Mouse (Mus musculus) left cerebral cortex, adult 2 months (tissue): Measurements from ENCODE around the gene Tm4sf19. TPM values are rescaled to one million over a fixed set of nuclear protein-coding genes. Genes with fewer than 3 reads are reported as not detected.

Experiments
- DNase-seq, 2 experiments: peaks; one replicate each; pipeline ENCODE4 v3.0.0; 2021 to 2022; ENCODE audit warnings: low spot score in 2 of 2, mixed read lengths in 1 of 2; ENCODE audit errors: extremely low spot score in 1 of 2
- H3K27ac ChIP-seq: fragments of 200-600 bp; 2 replicates; pipeline ENCODE4 v1.8.1; 2022
- H3K4me3 ChIP-seq: fragments of 200-600 bp; 2 replicates; pipeline ENCODE4 v1.8.1; 2022
- CTCF ChIP-seq: fragments of 200-600 bp; IDR thresholded peaks from 2 replicates; pipeline ENCODE4 v1.8.1; 2022; ENCODE audit warnings: antibody characterized with exemption, mild to moderate bottlenecking, moderate library complexity
- intact Hi-C: fragments of 180-260 bp; cut with DNase I; formaldehyde crosslinking; loops from one replicate; pipeline ENCODE4 v1.15.1; 2025
- total RNA-seq, 2 experiments: library from RNA; stranded (reverse); gene quantifications; 2 replicates each; pipeline ENCODE4 v1.2.3; 2021

Gene Tm4sf19
- total RNA-seq, 2 experiments from 2014 or later, result not detected

DNA sequence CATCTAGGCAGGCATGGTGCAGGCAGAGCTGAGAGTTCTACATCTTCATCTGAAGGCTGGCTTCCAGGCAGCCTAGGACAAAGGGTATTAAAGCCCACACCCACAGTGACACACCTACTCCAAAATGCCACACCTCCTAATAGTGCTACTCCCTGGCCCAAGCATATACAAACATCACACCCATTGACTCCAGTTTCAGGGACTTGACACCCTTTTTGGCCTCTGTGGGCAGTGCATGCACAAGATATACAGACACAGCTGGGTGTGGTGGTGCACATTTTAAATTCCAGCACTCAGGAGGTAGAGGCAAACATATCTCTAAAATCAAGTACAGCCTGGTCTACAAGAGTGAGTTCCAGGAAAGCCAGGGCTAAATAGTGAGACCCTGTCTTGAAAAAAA lies 55.8 kb downstream of the Tm4sf19 start:
- intact Hi-C loops, result loop anchor here (5.0 kb wide), 1 partner anchor 194 kb away; no protein-coding TSS in a partner anchor
- no peak for TF ChIP-seq CTCF
- DNase-seq, result no peak
- no peak overlapping the region for H3K27ac ChIP-seq
- H3K4me3 ChIP-seq, result no peak overlapping the region

DNA sequence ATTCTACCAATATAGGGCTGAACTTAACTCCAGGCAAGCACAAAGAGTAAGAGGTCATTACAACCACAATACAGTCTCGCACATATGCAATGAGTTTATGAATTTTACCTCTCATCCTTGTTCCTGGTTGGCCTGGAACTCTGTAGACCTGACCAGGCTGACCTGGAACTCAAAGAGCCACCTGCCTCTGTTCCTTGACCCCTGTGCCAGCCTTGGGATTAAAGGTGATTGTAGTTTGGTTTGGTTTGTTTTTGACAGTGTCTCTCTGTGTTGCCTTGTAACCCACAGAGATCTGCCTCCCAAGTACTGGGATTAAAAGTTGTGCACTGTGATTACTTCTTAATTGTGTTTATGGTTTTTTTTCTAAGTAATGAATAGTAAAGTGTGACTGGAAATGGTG lies 56.5 kb downstream of the Tm4sf19 start:
- intact Hi-C loops, result loop anchor here (5.0 kb wide), 1 partner anchor 194 kb away; no protein-coding TSS in a partner anchor
- no peak for TF ChIP-seq CTCF
- no peak for DNase-seq
- no peak overlapping the region for H3K4me3 ChIP-seq
- no peak overlapping the region for H3K27ac ChIP-seq

Other genes starting within 250 kb of the Tm4sf19 start
- 1 to 10 TPM; 8.7 to 9.1 TPM for gene Nrros, start 234.9 kb upstream of the Tm4sf19 start, total RNA-seq
- gene Bex6, start 220.7 kb upstream of the Tm4sf19 start, total RNA-seq, result not detected
- 10 to 100 TPM; 46.6 to 50.7 TPM for gene Fbxo45, start 153.3 kb upstream of the Tm4sf19 start, total RNA-seq
- 10 to 100 TPM in 1 of 2 experiments, 1 to 10 TPM in 1; 9.3 to 12.0 TPM for gene Wdr53, start 153.3 kb upstream of the Tm4sf19 start, total RNA-seq
- gene Smco1, start 129.0 kb upstream of the Tm4sf19 start, total RNA-seq, result under 1 TPM in 1 of 2 experiments, not detected in 1; 0.40 TPM
- 10 to 100 TPM; 25.3 to 27.8 TPM for gene Rnf168, start 123.0 kb upstream of the Tm4sf19 start, total RNA-seq
- 10 to 100 TPM; 51.0 to 53.3 TPM for gene Ubxn7, start 68.2 kb upstream of the Tm4sf19 start, total RNA-seq
- gene Tctex1d2, start 19.2 kb downstream of the Tm4sf19 start, total RNA-seq, result 10 to 100 TPM; 13.6 to 14.9 TPM
- 10 to 100 TPM; 39.6 to 42.7 TPM for gene Pcyt1a, start 30.4 kb downstream of the Tm4sf19 start, total RNA-seq
- gene Slc51a, start 87.4 kb downstream of the Tm4sf19 start, total RNA-seq, result not detected
- gene Zdhhc19, start 95.8 kb downstream of the Tm4sf19 start, total RNA-seq, result not detected
- gene Tfrc, start 208.4 kb downstream of the Tm4sf19 start, total RNA-seq, result 10 to 100 TPM; 68.3 to 85.0 TPM
- gene Tnk2, start 243.4 kb downstream of the Tm4sf19 start, total RNA-seq, result 100 to 1,000 TPM; 239 to 244 TPM